Mouse (Mus musculus) thymus, adult 2 months (tissue): ENCODE measurements around the gene Uqcrq.

Experiments
- CTCF ChIP-seq: fragments of 200-500 bp; IDR thresholded peaks from 2 replicates; pipeline ENCODE4 v1.5.1; 2012; ENCODE audit warnings: mild to moderate bottlenecking, control low read depth, low read length, moderate library complexity, borderline replicate concordance; ENCODE audit not compliant: control insufficient read depth, poor library complexity, insufficient read depth; ENCODE audit errors: extremely low read depth
- POLR2A ChIP-seq: fragments of 200-500 bp; IDR thresholded peaks from 2 replicates; pipeline ENCODE4 v1.6.1; 2012; ENCODE audit warnings: mild to moderate bottlenecking, low read length, control low read depth, moderate library complexity; ENCODE audit not compliant: control insufficient read depth, poor library complexity, insufficient read depth; ENCODE audit errors: extremely low read depth

DNA sequence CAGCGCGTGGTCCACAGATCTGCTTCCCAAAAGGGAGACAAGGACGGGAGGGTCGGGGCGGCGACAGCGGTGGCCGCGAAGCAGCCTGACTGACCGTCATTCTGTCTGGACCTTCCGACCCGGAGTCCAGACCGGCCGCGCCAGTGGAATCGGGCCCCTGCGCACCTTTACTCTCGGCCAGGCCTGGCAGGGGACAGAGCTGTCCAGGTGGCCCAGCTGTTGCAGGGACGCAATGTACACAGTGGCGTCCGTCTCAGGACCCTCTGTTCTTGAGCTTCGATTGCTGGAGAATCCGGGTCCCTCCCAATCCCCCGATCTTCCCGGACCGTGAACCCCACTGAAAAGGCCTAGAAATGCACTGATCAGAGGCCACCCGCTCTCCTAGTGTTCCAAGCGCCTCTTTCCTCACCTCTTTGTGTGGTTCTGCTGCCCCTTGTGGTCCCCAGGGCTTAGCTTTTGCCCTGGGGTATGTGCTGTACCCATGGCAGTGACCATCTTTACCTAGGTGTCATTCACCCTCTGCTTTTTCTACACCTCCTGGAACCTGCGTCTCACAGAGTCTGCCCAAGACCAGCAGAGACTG lies 26.8 kb upstream of the Uqcrq start:
- TF ChIP-seq POLR2A, result no peak
- TF ChIP-seq CTCF, result no peak
